Comparison of ENCODE assay signal across 21 mouse cellular contexts in the genomic region with DNA sequence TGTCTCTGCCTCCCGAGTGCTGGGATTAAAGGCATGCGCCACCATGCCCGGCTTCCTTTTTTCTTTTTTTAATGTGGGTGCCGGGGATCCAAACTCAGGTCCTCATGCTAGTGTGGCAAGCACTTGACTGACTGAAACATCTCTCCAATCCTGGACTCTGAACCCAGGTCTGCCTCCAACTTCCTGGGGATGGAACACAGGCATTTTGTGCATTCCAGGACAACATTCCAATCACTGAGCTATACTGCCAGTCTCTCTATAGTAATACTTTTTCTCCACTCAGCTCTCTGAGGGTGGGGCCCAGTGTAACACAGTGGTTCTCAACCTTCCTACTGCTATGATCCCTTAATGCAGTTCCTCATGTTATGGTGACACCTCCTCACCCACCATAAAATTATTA. TPM values are rescaled to one million over a fixed set of nuclear protein-coding genes. Genes with fewer than 3 reads are reported as not detected.
DNase-seq lines count a peak whose midpoint lies in the region; ATAC-seq and TF ChIP-seq lines count a peak whose summit lies in the region.
"Had no signal": no experiment of that assay in that cellular context is flagged by ENCODE, and none has a peak within 500 bp of the region (broad histone marks: within the 10 kb centered on the region; RNA-seq: fewer than 3 reads in every experiment).

No protein-coding gene starts in this region.

- H3K9me3 ChIP-seq in stomach, embryonic 15.5 days = no peaks in the 10 kb centered on the region
- no peaks in the 10 kb centered on the region for H3K9me3 ChIP-seq in stomach, postnatal 0 days (ENCODE audit: control insufficient read depth, low read length)
- H3K9me3 ChIP-seq in ES-Bruce4 (replicated peaks; ENCODE audit: control insufficient read depth, insufficient read depth, low read length, poor library complexity, severe bottlenecking) = 0 out of 2 replicates have a peak, but pooled peaks cover 2% of the 10 kb centered on the region
- H3K9me3 ChIP-seq in kidney, embryonic 16.5 days (ENCODE audit: low read length) = no peaks in the 10 kb centered on the region
- H3K9me3 ChIP-seq in lung, postnatal 0 days (ENCODE audit: low read length) = no peaks in the 10 kb centered on the region
- H3K9me3 ChIP-seq: embryonic facial prominence, embryonic 12.5 days; embryonic facial prominence, embryonic 15.5 days; heart, embryonic 15.5 days; hindbrain, embryonic 10.5 days; hindbrain, embryonic 13.5 days; intestine, embryonic 15.5 days had no signal

- TF ChIP-seq POLR2A in ES-Bruce4 (IDR thresholded peaks at IDR 0.05; ENCODE audit: insufficient read depth, low read length) = no peak
- no peak for TF ChIP-seq POLR2A in small intestine, adult 2 months (IDR thresholded peaks at IDR 0.05; ENCODE audit: low read depth, low read length)

- H3K9ac ChIP-seq in stomach, embryonic 15.5 days = no peak overlapping the region
- no peak overlapping the region for H3K9ac ChIP-seq in stomach, postnatal 0 days (ENCODE audit: low read length)
- H3K9ac ChIP-seq in ES-Bruce4 (ENCODE audit: low read depth, poor library complexity, severe bottlenecking) = 0 out of 2 replicates have a peak overlapping the region, but pooled peaks have one; percentile 9
- H3K9ac ChIP-seq in kidney, embryonic 16.5 days (replicated peaks; ENCODE audit: low read length) = no peak overlapping the region
- no peak overlapping the region for H3K9ac ChIP-seq in lung, postnatal 0 days (replicated peaks; ENCODE audit: low read depth)
- H3K9ac ChIP-seq: embryonic facial prominence, embryonic 12.5 days; embryonic facial prominence, embryonic 15.5 days; forebrain, postnatal 0 days; heart, embryonic 15.5 days; hindbrain, embryonic 13.5 days; intestine, embryonic 15.5 days had no signal

- 82% methylated on average over 4 of the region's 4 CpGs for WGBS in stomach, embryonic 15.5 days
- WGBS in stomach, postnatal 0 days = 86% methylated on average over 4 of the region's 4 CpGs
- 83% methylated on average over 4 of the region's 4 CpGs for WGBS in small intestine, adult 2 months
- WGBS in kidney, embryonic 16.5 days = 90% methylated on average over 4 of the region's 4 CpGs
- 82% methylated on average over 4 of the region's 4 CpGs for WGBS in lung, postnatal 0 days

- H3K4me1 ChIP-seq in stomach, embryonic 15.5 days = peaks cover 22% of the 10 kb centered on the region
- H3K4me1 ChIP-seq in stomach, postnatal 0 days (replicated peaks; ENCODE audit: control insufficient read depth, insufficient read depth) = peaks cover 4% of the 10 kb centered on the region; the same call in 1 of the 2 replicates
- H3K4me1 ChIP-seq in ES-Bruce4 (ENCODE audit: control insufficient read depth, insufficient read depth, low read length) = peaks cover 8% of the 10 kb centered on the region
- H3K4me1 ChIP-seq in small intestine, adult 2 months (ENCODE audit: control insufficient read depth, insufficient read depth, insufficient read length, low read length) = peaks cover 24% of the 10 kb centered on the region
- H3K4me1 ChIP-seq in kidney, embryonic 16.5 days (ENCODE audit: insufficient read depth, low read length) = peaks cover 9% of the 10 kb centered on the region
- peaks cover 4% of the 10 kb centered on the region for H3K4me1 ChIP-seq in lung, postnatal 0 days (ENCODE audit: insufficient read depth, low read depth, low read length)
- H3K4me1 ChIP-seq: embryonic facial prominence, embryonic 12.5 days had no signal

- no peak for DNase-seq in stomach, postnatal 0 days (ENCODE audit: low spot score)
- peak; percentile 72 for DNase-seq in R1 (ENCODE audit: low read depth, low spot score)
- DNase-seq in lung, postnatal 0 days (ENCODE audit: low spot score) = no peak
- DNase-seq: adrenal gland, postnatal 36 days; cerebellum, adult 2 months; cerebellum, adult 9-11 months; cerebellum, postnatal 25 days; forebrain, postnatal 0 days; gastrocnemius, adult 2 months; heart, adult 18-20 months; heart, postnatal 36 days had no signal

- TF ChIP-seq EP300 in stomach, postnatal 0 days (optimal IDR thresholded peaks at IDR 0.05) = no peak
- no peak for TF ChIP-seq EP300 in ES-Bruce4 (IDR thresholded peaks at IDR 0.05; ENCODE audit: insufficient read depth, low read depth, low read length)
- TF ChIP-seq EP300 in lung, postnatal 0 days (IDR thresholded peaks at IDR 0.05) = no peak

- no peak overlapping the region for H3K4me3 ChIP-seq in stomach, embryonic 15.5 days (replicated peaks)
- no peak overlapping the region for H3K4me3 ChIP-seq in stomach, postnatal 0 days (ENCODE audit: low read depth, low read length)
- no peak overlapping the region for H3K4me3 ChIP-seq in ES-Bruce4 (ENCODE audit: low read depth, low read length)
- H3K4me3 ChIP-seq in small intestine, adult 2 months (ENCODE audit: low read depth, low read length) = no peak overlapping the region
- H3K4me3 ChIP-seq in kidney, embryonic 16.5 days (ENCODE audit: low read length) = no peak overlapping the region
- no peak overlapping the region for H3K4me3 ChIP-seq in lung, postnatal 0 days (ENCODE audit: low read depth, low read length)
- H3K4me3 ChIP-seq: embryonic facial prominence, embryonic 12.5 days; embryonic facial prominence, embryonic 15.5 days; gastrocnemius, adult 2 months; heart, embryonic 15.5 days; hindbrain, embryonic 10.5 days; hindbrain, embryonic 13.5 days; intestine, embryonic 15.5 days had no signal

- H3K4me2 ChIP-seq in stomach, embryonic 15.5 days = no peak overlapping the region
- no peak overlapping the region for H3K4me2 ChIP-seq in stomach, postnatal 0 days (replicated peaks; ENCODE audit: low read depth)
- no peak overlapping the region for H3K4me2 ChIP-seq in kidney, embryonic 16.5 days (replicated peaks; ENCODE audit: low read depth, low read length)
- no peak overlapping the region for H3K4me2 ChIP-seq in lung, postnatal 0 days (replicated peaks; ENCODE audit: low read depth, low read length)
- H3K4me2 ChIP-seq: embryonic facial prominence, embryonic 12.5 days; embryonic facial prominence, embryonic 15.5 days; hindbrain, embryonic 13.5 days; intestine, embryonic 15.5 days had no signal

- H3K27me3 ChIP-seq in stomach, embryonic 15.5 days (replicated peaks) = no peaks in the 10 kb centered on the region
- H3K27me3 ChIP-seq in stomach, postnatal 0 days (ENCODE audit: control insufficient read depth, insufficient read depth, low read length) = no peaks in the 10 kb centered on the region
- no peaks in the 10 kb centered on the region for H3K27me3 ChIP-seq in ES-Bruce4 (ENCODE audit: control insufficient read depth, insufficient read depth, low read length, poor library complexity, severe bottlenecking)
- no peaks in the 10 kb centered on the region for H3K27me3 ChIP-seq in small intestine, adult 2 months (ENCODE audit: control insufficient read depth, insufficient read depth, low read length)
- no peaks in the 10 kb centered on the region for H3K27me3 ChIP-seq in kidney, embryonic 16.5 days (ENCODE audit: insufficient read depth, low read length)
- H3K27me3 ChIP-seq in lung, postnatal 0 days (replicated peaks; ENCODE audit: insufficient read depth, low read length) = no peaks in the 10 kb centered on the region
- H3K27me3 ChIP-seq: embryonic facial prominence, embryonic 12.5 days; embryonic facial prominence, embryonic 15.5 days; heart, embryonic 15.5 days; hindbrain, embryonic 13.5 days; intestine, embryonic 15.5 days had no signal

- H3K27ac ChIP-seq in stomach, embryonic 15.5 days = 0 out of 2 replicates have a peak overlapping the region, but pooled peaks have one; percentile 16
- H3K27ac ChIP-seq in stomach, postnatal 0 days (replicated peaks) = no peak overlapping the region
- H3K27ac ChIP-seq in ES-Bruce4 (ENCODE audit: insufficient read depth, low read length) = peak overlapping the region; percentile 79; the same call in 1 of the 2 replicates
- H3K27ac ChIP-seq in small intestine, adult 2 months (ENCODE audit: insufficient read depth, low read depth, low read length) = peak overlapping the region; percentile 97; the same call in 1 of the 2 replicates
- H3K27ac ChIP-seq in kidney, embryonic 16.5 days (ENCODE audit: low read length) = no peak overlapping the region
- H3K27ac ChIP-seq in lung, postnatal 0 days (ENCODE audit: low read length) = no peak overlapping the region

- ATAC-seq in stomach, embryonic 15.5 days (ENCODE audit: insufficient read depth, low FRiP score, low read depth) = no peak
- no peak for ATAC-seq in stomach, postnatal 0 days (ENCODE audit: low FRiP score, low TSS enrichment)
- ATAC-seq in kidney, embryonic 16.5 days (ENCODE audit: low FRiP score, low TSS enrichment) = no peak
- ATAC-seq in lung, postnatal 0 days = no peak

- peaks cover 14% of the 10 kb centered on the region for H3K36me3 ChIP-seq in stomach, embryonic 15.5 days
- peaks cover 5% of the 10 kb centered on the region; the same call in 1 of the 2 replicates for H3K36me3 ChIP-seq in stomach, postnatal 0 days (ENCODE audit: control insufficient read depth, insufficient read depth, low read length)
- no peaks in the 10 kb centered on the region for H3K36me3 ChIP-seq in ES-Bruce4 (ENCODE audit: control insufficient read depth, insufficient read depth, low read length, poor library complexity, severe bottlenecking)
- peaks cover 2% of the 10 kb centered on the region; the same call in 1 of the 2 replicates for H3K36me3 ChIP-seq in small intestine, adult 2 months (ENCODE audit: control insufficient read depth, insufficient read depth, low read length)
- peaks cover 10% of the 10 kb centered on the region; the same call in 1 of the 2 replicates for H3K36me3 ChIP-seq in kidney, embryonic 16.5 days (ENCODE audit: insufficient read depth, low read length)
- H3K36me3 ChIP-seq in lung, postnatal 0 days (ENCODE audit: insufficient read depth, low read length) = peaks cover 18% of the 10 kb centered on the region

- no peak for TF ChIP-seq CTCF in stomach, postnatal 0 days (IDR thresholded peaks at IDR 0.05; ENCODE audit: low read depth)
- TF ChIP-seq CTCF in ES-Bruce4 (IDR thresholded peaks at IDR 0.05; ENCODE audit: low read depth, low read length) = no peak
- TF ChIP-seq CTCF in small intestine, adult 2 months (IDR thresholded peaks at IDR 0.05; ENCODE audit: extremely low read depth, insufficient read length, insufficient replicate concordance, low read depth, low read length) = no peak
- TF ChIP-seq CTCF in lung, postnatal 0 days (IDR thresholded peaks at IDR 0.05) = no peak

RNA-seq across cellular contexts. Expression of a gene that starts 11.9 kb away (rescaled TPM):
- polyA plus RNA-seq in stomach, embryonic 15.5 days (2015; fragmentation: Nextera tagmentation; extraction: Ambion mirVana) = 20.0 and 20.5 TPM in 2 replicates
- 14.7 and 15.5 TPM in 2 replicates for polyA plus RNA-seq in stomach, postnatal 0 days (2015; fragmentation: Nextera tagmentation; extraction: Ambion mirVana)
- polyA plus RNA-seq in ES-Bruce4 (2011; ENCODE audit: insufficient read depth, insufficient read length, low read depth, missing spikeins) = 33.2 and 42.6 TPM in 2 replicates
- 47.9 and 122 TPM in 2 replicates for polyA plus RNA-seq in small intestine, adult 2 months (2012; rRNA removed)
- 20.2 and 22.0 TPM in 2 replicates for polyA plus RNA-seq in kidney, embryonic 16.5 days (2015; fragmentation: Nextera tagmentation; extraction: Ambion mirVana)
- 17.6 and 22.7 TPM in 2 replicates for polyA plus RNA-seq in lung, postnatal 0 days (2015; fragmentation: Nextera tagmentation; extraction: Ambion mirVana)

RNA-seq across cellular contexts. Expression of a gene that starts 58.6 kb away (rescaled TPM):
- 307 and 346 TPM in 2 replicates for polyA plus RNA-seq in stomach, embryonic 15.5 days (2015; fragmentation: Nextera tagmentation; extraction: Ambion mirVana)
- polyA plus RNA-seq in stomach, postnatal 0 days (2015; fragmentation: Nextera tagmentation; extraction: Ambion mirVana) = 140 and 141 TPM in 2 replicates
- polyA plus RNA-seq in ES-Bruce4 (2011; ENCODE audit: insufficient read depth, insufficient read length, low read depth, missing spikeins) = 74.2 and 76.1 TPM in 2 replicates
- polyA plus RNA-seq in small intestine, adult 2 months (2012; rRNA removed) = 23.1 and 30.1 TPM in 2 replicates
- polyA plus RNA-seq in kidney, embryonic 16.5 days (2015; fragmentation: Nextera tagmentation; extraction: Ambion mirVana) = 239 and 266 TPM in 2 replicates
- polyA plus RNA-seq in lung, postnatal 0 days (2015; fragmentation: Nextera tagmentation; extraction: Ambion mirVana) = 228 and 265 TPM in 2 replicates

Comparison
In these comparisons a context has a peak if more than half of its experiments do, and no peak if none do; other contexts are left out.
1. H3K27ac ChIP-seq: peak in stomach, embryonic 15.5 days (single experiment), ES-Bruce4 (single experiment) and small intestine, adult 2 months (single experiment); none in stomach, postnatal 0 days (single experiment), kidney, embryonic 16.5 days (single experiment) and lung, postnatal 0 days (single experiment).